Mouse (Mus musculus) lung, adult 2 months (tissue): ENCODE measurements at regions not wholly inside any gene's neighbourhood (a gene's known extent, or its start where the extent isn't known, plus 50 kb on each side); places are given as distances from the start of the nearest gene placed in this dataset.

Source experiments
- CTCF ChIP-seq: fragments of 200-500 bp; IDR thresholded peaks from 2 replicates; pipeline ENCODE4 v1.5.1; 2011; ENCODE audit warnings: mild to moderate bottlenecking, low read length, control low read depth; ENCODE audit not compliant: insufficient read depth
- POLR2A ChIP-seq: fragments of 200-500 bp; IDR thresholded peaks from 2 replicates; pipeline ENCODE4 v1.6.1; 2011; ENCODE audit warnings: low read depth, mild to moderate bottlenecking, control low read depth, low read length, borderline replicate concordance; ENCODE audit errors: extremely low read depth

DNA sequence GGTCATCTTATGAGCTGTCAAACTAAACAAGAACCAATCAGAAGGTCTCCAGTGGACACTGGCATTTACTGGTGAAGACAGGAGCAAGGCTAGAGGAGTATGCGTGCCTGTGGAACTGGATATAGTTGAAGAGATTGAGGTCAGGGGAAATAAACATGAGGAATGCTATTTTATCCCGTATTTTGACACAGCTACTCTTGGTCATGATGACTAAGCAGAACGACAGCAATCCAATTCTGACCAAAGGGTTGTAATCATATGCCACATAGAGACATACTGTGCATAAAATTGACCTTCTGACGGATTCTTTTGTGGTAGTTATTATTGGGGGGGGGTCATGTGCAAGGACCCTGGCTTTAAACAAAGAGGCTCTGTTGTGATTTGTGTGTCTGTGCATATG is 73.1 kb upstream of the Tmtc4 start:
- TF ChIP-seq CTCF, result no peak
- no peak for TF ChIP-seq POLR2A
